Mouse (Mus musculus) forebrain, postnatal 0 days (tissue): ENCODE results near the gene Mid1. TPM values are rescaled to one million over a fixed set of nuclear protein-coding genes. Genes with fewer than 3 reads are reported as not detected.

Source experiments
- ATAC-seq: fragments of 200-750 bp; cut with Nextera tagmentation; 2 replicates; pipeline ENCODE4 v1.8.0; 2017; ENCODE audit warnings: mild to moderate bottlenecking, moderate library complexity
- DNase-seq: peaks from one replicate; pipeline ENCODE4 v3.0.0-alpha.2; 2015
- H3K27ac ChIP-seq: fragments of 300-500 bp; sonication (generic); 2 replicates; pipeline ENCODE4 v1.5.1; 2014; ENCODE audit warnings: low read depth, mild to moderate bottlenecking, antibody characterized with exemption, low read length, moderate library complexity, mixed read lengths
- H3K27me3 ChIP-seq: fragments of 300-500 bp; sonication (generic); 2 replicates; pipeline ENCODE4 v1.6.1; 2014; ENCODE audit warnings: mild to moderate bottlenecking, low read length, mixed read lengths; ENCODE audit not compliant: insufficient read depth
- H3K36me3 ChIP-seq: fragments of 300-500 bp; sonication (generic); 2 replicates; pipeline ENCODE4 v1.6.1; 2014; ENCODE audit warnings: mild to moderate bottlenecking, moderate library complexity; ENCODE audit not compliant: insufficient read depth
- H3K4me1 ChIP-seq: fragments of 300-500 bp; sonication (generic); 2 replicates; pipeline ENCODE4 v1.6.1; 2014; ENCODE audit warnings: antibody characterized with exemption; ENCODE audit not compliant: insufficient read depth
- H3K4me2 ChIP-seq: fragments of 300-500 bp; sonication (generic); 2 replicates; pipeline ENCODE4 v1.6.1; 2014; ENCODE audit warnings: low read depth, mild to moderate bottlenecking, moderate library complexity
- H3K4me3 ChIP-seq: fragments of 300-500 bp; sonication (generic); 2 replicates; pipeline ENCODE4 v1.5.1; 2014; ENCODE audit warnings: low read depth, low read length, mixed read lengths
- H3K9ac ChIP-seq: fragments of 300-500 bp; sonication (generic); 2 replicates; pipeline ENCODE4 v1.6.1; 2014; ENCODE audit warnings: mild to moderate bottlenecking
- H3K9me3 ChIP-seq: fragments of 300-500 bp; sonication (generic); 2 replicates; pipeline ENCODE4 v1.6.1; 2016; ENCODE audit warnings: low read length
- CTCF ChIP-seq: sonication (generic); IDR thresholded peaks from 2 replicates; pipeline ENCODE4 v1.5.1; 2016; ENCODE audit warnings: antibody characterized with exemption, control low read depth, low read depth
- WGBS: fragments of 180-500 bp; shearing (Covaris S2); extraction: QIAGEN DNeasy Blood & Tissue Kit; methylation state at CpG from one replicate; pipeline ENCODE4 v1.1.7; 2014; 5-methylcytosine and 5-hydroxymethylcytosine counted together
- polyA plus RNA-seq: library from polyadenylated mRNA; unstranded; fragments of >200 nt; fragmentation: Nextera tagmentation; extraction: Ambion mirVana; gene quantifications from 2 replicates; pipeline ENCODE4 v1.2.1, GENCODE M21; 2015
- total RNA-seq: library from RNA; depleted of rRNA; stranded (reverse); fragments of >200 nt; gene quantifications from 2 replicates; pipeline ENCODE4 v1.2.3, GENCODE M21; 2014

The Mid1 gene
- total and polyA plus RNA-seq, 2 experiments from 2014 or later, result 4.2 to 5.7 TPM

DNA sequence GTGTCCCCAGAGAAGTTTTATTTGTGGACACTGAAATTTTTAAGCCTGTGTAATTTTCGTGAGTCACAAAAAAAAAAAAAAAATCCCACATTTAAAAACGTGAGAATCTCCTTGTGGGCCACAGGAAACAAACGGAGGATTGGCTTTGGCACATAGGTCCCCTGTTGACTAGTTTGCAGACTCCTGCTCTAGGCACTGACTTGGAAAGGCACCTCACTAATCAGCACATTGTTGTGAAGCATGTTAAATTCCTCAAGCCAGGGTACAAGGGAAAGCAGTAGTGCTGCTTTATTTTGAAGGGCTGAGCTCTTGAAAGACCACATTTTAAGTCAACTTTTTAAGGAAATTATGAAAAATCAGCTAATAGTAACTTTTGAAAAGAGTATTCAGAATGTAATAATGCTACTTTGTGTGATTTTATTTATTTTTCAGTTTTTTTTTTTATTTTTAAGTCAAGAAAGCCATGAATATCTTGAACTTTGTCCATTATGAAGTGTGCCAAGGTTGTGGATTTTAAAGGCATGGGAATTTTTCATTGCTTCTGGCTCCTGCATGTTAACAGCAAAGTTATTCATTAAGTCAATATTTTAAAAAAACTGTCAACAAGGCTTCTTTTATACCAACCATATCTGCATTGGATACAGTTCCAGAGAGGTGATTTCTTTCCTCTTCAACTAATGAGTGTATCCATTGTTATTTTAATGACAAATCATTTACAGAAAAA, 214.4 kb downstream of the Mid1 start:
- Histone ChIP-seq H3K27ac (no peak overlapping the region), H3K9ac (no peak overlapping the region), H3K4me2 (no peak overlapping the region), H3K27me3 (no peaks in the 10 kb centered on the region), H3K9me3 (no peaks in the 10 kb centered on the region), H3K4me1 (no peaks in the 10 kb centered on the region), H3K4me3 (no peak overlapping the region), H3K36me3 (no peaks in the 10 kb centered on the region)
- DNase-seq (no peak), ATAC-seq (no peak)
- TF ChIP-seq CTCF, result no peak
- 24% methylated on average over 3 of the region's 3 CpGs for WGBS

DNA sequence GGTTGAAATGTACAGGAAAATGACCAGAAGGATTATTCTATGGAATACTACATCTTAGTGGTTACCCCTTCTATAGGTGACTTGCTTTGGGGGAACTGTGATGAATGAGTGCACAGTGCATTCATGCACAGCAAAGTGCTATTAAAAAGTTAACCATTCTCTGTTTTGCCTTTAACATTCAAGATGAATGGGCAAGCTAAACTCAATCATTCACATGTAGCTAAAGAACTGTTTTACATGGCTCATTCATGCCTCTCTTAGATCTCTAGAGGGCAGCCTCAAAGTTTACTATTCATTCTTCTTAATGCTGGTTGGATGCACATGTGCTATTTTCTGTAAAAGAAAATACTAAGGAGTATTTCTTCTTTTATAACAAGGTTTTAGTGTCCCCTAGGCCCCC, 217.9 kb downstream of the Mid1 start:
- no peaks in the 10 kb centered on the region for H3K36me3 ChIP-seq
- TF ChIP-seq CTCF, result no peak
- H3K4me2 ChIP-seq, result no peak overlapping the region
- no peaks in the 10 kb centered on the region for H3K9me3 ChIP-seq
- H3K27me3 ChIP-seq, result no peaks in the 10 kb centered on the region
- no peak overlapping the region for H3K9ac ChIP-seq
- no peak overlapping the region for H3K27ac ChIP-seq
- ATAC-seq (no peak), DNase-seq (no peak)
- H3K4me3 ChIP-seq, result no peak overlapping the region
- 0 out of 2 replicates have a peak, but pooled peaks cover 3% of the 10 kb centered on the region for H3K4me1 ChIP-seq

DNA sequence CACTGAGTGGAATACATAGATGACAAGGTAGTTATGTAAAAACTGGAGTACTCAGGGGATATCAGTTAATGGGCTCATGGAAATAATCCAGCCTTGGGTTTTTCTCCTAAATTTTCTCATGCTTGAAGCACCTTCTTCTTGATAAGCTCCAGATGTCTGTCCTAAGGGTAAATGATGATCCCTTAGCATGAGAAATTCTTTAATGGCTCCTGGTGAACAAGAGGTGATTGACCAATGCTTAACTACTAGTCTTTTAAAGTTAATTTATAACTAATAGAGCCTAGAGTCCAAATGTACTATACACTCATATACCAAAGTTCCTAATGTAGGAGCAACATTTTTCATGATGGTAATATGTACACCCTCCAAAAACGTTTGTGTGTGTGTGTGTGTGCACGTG, 218.7 kb downstream of the Mid1 start:
- ATAC-seq (no peak), DNase-seq (no peak)
- Histone ChIP-seq H3K4me3 (no peak overlapping the region), H3K4me2 (no peak overlapping the region), H3K36me3 (no peaks in the 10 kb centered on the region), H3K9me3 (no peaks in the 10 kb centered on the region), H3K4me1 (0 out of 2 replicates have a peak, but pooled peaks cover 3% of the 10 kb centered on the region), H3K27ac (no peak overlapping the region), H3K27me3 (no peaks in the 10 kb centered on the region), H3K9ac (no peak overlapping the region)
- 56% methylated on average over 2 of the region's 2 CpGs for WGBS
- no peak for TF ChIP-seq CTCF

DNA sequence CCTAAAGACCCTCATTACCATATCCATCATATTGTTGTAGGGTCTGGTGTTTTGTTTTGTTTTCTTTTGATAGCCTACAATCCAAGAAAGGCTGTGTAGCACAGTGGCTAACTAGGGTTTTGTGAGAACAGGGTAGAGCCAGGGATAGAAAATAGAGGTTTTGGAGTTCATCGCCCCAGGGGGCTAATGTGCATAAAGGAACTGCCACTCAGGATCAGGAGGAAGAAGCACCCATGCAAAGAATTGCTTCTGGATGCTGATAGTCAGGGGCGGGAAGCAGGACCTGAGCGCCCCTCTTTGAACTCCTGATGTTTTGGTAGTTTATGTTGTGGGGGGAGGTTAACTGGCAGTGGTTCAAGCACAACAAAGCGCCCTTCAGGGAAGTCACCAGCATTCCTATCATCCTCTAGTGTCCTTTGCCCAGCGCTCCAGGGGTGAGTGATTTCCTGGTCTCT, 221.1 kb downstream of the Mid1 start:
- no peaks in the 10 kb centered on the region for H3K36me3 ChIP-seq
- H3K4me3 ChIP-seq, result no peak overlapping the region
- H3K4me1 ChIP-seq, result 0 out of 2 replicates have a peak, but pooled peaks cover 3% of the 10 kb centered on the region
- H3K27me3 ChIP-seq, result no peaks in the 10 kb centered on the region
- H3K9ac ChIP-seq, result no peak overlapping the region
- ATAC-seq (no peak), DNase-seq (no peak)
- no peak overlapping the region for H3K27ac ChIP-seq
- 12% methylated on average over 5 of the region's 5 CpGs for WGBS
- no peaks in the 10 kb centered on the region for H3K9me3 ChIP-seq
- H3K4me2 ChIP-seq, result no peak overlapping the region
- no peak for TF ChIP-seq CTCF

DNA sequence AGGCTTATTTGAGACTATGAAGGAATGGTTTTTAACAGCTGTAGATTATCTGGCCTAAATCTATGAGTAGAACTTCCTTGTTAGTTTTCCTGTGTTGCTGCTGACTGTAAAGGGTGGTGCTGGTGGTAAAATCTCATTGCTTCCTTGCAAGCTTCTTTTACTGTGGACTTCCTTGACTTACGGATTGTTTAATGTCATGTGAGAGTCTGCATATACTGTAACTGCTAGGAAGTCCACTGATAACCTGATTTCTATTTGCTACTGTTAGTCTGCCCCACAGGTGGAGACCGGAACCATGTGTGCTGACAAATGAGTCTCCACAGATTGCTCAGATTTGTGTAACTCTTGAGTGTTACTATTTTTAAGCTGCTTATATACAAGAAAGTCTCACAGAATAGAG, 224.9 kb downstream of the Mid1 start:
- Histone ChIP-seq H3K36me3 (no peaks in the 10 kb centered on the region), H3K4me1 (0 out of 2 replicates have a peak, but pooled peaks cover 3% of the 10 kb centered on the region), H3K4me3 (no peak overlapping the region), H3K9me3 (no peaks in the 10 kb centered on the region), H3K4me2 (no peak overlapping the region), H3K27ac (no peak overlapping the region), H3K27me3 (no peaks in the 10 kb centered on the region), H3K9ac (no peak overlapping the region)
- TF ChIP-seq CTCF, result no peak
- DNase-seq, result no peak
- WGBS, result 93% methylated on average over 2 of the region's 2 CpGs
- ATAC-seq, result no peak

DNA sequence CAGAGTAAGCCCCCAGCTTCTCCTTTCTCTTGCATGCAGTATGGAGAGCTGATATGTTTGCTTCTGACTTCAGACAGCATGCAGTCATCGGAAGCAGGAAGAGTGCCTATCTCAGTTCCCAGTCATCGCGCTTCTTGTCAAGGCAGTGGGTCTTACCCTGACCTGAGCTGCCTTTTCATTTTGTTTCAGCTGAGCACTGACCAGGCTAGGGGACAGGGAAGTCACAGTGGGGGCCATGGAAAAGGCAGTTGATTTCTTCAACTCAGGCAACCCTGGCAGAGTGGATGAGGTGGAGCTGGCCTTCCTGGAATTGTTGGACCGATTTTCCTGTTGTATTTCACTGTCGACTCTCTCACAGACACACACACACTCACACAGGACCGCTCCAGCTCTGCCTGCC, 230.7 kb downstream of the Mid1 start:
- no peak for ATAC-seq
- TF ChIP-seq CTCF, result no peak

DNA sequence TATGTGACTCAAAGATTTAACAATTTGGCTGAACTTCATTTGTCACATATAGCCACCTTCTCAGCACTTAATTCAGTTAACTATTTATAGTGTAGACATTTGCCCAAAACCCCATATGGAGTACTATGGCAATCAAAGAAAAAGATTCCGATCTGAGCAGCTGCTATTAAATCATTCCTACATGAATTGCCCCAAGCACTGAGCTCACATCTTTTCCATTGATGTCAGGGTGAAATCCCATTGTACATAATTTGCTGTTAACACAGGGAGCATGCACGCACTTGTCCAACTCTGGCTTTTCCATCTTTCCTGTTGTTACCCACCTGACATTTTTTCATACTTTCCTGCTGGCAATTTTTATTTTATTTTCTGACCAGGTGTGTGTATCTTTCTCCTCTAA, 237.5 kb downstream of the Mid1 start:
- Histone ChIP-seq H3K27me3 (no peaks in the 10 kb centered on the region), H3K4me2 (no peak overlapping the region), H3K9ac (no peak overlapping the region), H3K4me1 (0 out of 2 replicates have a peak, but pooled peaks cover 4% of the 10 kb centered on the region), H3K27ac (no peak overlapping the region), H3K4me3 (no peak overlapping the region), H3K9me3 (no peaks in the 10 kb centered on the region), H3K36me3 (no peaks in the 10 kb centered on the region)
- TF ChIP-seq CTCF, result no peak
- ATAC-seq, result no peak
- WGBS, result 56% methylated on average over 2 of the region's 2 CpGs
- DNase-seq, result no peak

More for the DNA sequence above, 230.7 kb downstream of the Mid1 start:
- H3K4me2 ChIP-seq, result no peak overlapping the region
- no peak for DNase-seq
- no peak overlapping the region for H3K4me3 ChIP-seq
- H3K27me3 ChIP-seq, result no peaks in the 10 kb centered on the region
- no peaks in the 10 kb centered on the region for H3K9me3 ChIP-seq
- H3K36me3 ChIP-seq, result no peaks in the 10 kb centered on the region
- H3K4me1 ChIP-seq, result no peaks in the 10 kb centered on the region
- H3K9ac ChIP-seq, result no peak overlapping the region
- 83% methylated on average over 6 of the region's 6 CpGs for WGBS
- no peak overlapping the region for H3K27ac ChIP-seq
